Mouse (Mus musculus): ENCODE results near the gene Stk16.

The Stk16 gene

DNA sequence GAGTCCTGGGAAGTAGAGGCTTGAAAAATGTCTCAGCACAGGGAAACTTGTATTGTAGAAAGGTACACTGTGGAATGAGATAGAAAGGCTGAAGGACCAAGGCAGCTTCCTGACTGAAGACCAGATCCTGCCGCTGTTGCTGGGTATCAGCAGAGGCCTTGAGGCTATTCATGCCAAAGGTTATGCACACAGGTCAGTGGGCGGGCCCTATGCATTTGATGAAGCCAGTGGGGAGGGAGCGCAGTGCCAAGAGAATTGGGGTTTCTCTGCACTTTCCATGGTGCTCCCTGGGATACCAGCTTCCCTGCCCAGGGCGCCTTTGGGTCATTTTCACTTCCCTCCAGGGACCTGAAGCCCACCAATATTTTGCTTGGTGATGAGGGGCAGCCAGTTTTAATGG lies 1.9 kb downstream of the Stk16 start:
- peak in 1 of 2 experiments; percentile 31 for DNase-seq (ENCODE audit: low spot score in 2 of 2)

DNA sequence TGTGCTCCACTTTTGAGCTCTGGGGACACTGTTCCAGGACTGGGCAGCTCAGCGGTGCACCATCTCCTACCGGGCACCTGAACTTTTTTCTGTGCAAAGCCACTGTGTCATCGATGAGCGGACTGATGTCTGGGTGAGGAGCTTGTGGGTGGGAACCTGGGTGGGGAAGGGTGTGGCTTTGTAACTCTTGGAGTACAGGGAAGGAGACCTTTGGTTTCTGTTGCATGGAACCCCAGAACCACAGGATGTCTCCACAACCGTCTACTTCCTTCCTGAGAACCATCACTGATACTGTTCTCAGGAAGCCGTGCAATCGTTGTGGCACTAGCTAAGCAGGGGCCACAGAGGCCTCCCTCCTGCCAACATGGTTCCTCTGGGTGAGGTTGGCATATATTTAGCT lies 2.5 kb downstream of the Stk16 start:
- DNase-seq (ENCODE audit: low spot score in 2 of 2), result peak in 1 of 2 experiments; percentile 45

DNA sequence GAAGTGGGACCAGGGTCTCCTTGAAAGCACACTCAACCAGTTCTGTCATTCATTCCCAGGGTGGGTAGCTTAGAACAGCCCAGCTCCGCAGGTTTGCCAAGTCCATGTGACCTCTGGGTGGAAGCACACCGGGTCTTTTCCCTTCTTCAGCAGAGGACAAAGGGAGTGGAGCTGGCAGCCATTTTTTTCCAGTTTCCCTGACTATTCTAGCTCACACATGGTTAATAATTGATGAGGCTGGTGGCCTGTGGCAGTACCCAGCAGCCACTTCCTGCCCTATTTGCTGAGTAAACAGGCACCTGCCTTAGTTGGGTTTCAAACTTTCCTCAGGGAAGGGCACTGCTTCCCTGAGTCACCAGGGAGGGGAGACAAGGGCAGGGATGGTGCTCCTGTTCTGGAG lies 3.8 kb downstream of the Stk16 start:
- no peak for DNase-seq (ENCODE audit: low spot score in 2 of 2)

DNA sequence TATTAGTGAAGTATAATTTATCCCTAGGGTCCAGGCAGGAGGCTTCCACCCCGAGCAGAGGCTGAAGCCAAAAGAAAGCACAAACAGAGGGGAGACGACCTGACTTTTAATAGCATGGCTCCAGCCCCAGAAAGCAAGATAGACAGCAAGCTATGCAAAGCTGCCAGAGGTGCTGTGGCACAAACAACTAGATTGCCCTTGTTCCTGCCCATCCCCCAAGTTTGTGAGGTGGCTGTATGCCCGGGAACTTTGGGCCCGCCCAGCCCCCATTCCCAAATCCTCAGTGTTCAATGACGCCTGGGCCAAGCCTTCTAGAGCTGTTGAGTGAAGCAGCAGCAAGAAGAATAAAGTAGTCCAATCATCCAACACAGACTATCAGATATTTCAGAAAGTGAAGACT lies 4.2 kb downstream of the Stk16 start:
- DNase-seq (ENCODE audit: low spot score in 2 of 2), result no peak

DNA sequence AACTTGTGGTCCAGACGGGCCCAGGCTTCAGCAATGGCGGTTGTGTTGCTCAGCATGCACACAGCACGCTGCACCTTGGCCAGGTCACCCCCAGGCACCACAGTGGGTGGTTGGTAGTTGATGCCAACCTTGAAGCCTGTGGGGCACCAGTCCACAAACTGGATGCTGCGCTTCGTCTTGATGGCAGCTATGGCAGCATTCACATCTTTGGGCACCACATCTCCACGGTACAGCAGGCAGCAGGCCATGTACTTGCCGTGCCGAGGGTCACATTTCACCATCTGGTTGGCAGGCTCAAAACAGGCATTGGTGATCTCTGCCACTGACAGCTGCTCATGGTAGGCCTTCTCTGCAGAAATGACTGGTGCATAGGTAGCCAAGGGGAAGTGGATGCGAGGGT lies 5.1 kb downstream of the Stk16 start:
- no peak for DNase-seq (ENCODE audit: low spot score in 2 of 2)

DNA sequence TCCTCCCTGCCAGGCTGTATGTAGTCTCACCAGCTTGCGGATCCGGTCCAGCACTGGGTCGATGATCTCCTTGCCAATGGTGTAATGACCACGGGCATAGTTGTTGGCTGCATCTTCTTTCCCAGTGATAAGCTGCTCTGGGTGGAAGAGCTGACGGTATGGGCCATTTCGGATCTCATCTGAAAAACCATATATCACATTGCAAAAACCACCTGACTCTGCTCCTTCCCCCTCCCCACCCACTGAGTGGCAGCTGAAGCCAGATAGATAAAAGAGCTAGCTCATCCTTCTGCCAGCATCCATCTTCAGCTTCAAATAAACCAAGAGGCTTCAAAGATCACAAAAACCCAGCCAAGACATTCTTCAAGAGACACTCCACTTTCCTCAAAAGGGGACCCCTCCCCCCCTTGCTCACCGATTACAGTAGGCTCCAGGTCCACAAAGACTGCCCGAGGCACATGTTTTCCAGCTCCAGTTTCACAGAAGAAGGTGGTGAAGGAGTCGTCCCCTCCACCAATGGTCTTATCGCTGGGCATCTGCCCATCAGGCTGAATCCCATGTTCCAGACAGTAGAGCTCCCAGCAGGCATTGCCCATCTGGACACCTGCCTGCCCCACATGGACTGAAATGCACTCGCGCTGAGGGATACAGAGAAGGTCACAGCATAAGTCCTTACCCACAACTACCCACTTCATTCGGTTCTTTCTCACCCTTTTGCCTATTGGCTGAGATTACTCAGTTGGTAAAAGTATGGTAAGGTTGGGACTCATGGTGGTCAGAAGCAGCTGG lies 6.4 kb downstream of the Stk16 start:
- DNase-seq (ENCODE audit: low spot score in 2 of 2), result peak; percentile 52 to 70

DNA sequence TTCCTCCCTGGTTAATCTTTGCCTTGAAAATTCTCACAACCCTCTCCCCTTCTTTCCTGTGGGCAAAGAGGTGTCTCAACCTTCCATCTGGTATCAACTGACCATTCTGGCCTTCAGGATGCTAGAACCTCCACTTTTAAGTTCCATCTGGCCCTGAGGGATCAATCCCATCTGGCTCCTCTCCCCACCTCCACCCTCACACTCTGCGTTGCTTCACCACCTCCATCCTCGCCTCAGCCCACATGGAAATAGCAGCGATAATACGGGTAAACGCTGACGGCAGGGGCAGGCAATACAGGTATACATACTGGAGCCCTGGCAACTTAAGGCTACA lies 7.2 kb downstream of the Stk16 start:
- no peak for DNase-seq (ENCODE audit: low spot score in 2 of 2)

DNA sequence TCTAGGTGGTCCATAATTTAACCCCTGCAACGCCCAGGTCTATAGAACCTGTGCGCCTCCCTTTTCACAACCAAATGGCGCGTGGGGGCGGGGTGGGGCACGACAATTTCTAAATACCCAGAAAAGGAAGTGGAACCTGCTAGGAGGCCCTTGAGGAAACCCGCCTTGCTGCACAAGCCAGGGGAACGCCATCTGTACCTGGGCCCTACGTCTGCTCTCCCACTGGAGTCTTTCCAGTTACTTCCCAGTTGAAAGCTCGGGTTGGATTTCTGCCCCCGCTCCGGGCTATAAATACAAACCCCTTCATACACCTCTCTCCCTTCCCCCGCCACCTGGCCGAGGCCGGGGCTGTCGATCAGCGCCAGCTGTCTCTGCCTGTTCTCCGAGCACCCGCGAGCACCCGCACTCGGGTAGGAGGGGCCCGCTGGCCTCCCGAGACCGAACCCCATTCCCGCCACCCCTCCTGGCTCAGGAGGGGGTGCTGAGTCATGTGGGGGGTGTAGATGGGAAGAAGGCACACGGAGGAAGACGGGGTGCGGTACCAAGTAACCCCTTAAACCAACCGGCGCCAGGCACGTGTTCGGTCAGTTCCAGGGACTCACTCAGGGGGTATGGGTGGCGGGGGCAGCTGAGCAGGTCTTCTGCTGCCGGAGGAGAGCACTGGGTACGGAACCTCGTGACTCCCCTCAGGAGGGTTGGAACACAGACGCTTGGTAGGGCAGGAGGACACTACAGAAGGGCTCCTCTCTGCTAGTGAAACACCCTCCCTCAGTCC lies 7.8 kb downstream of the Stk16 start:
- DNase-seq (ENCODE audit: low spot score in 2 of 2), result peak; percentile 76 to 85

DNA sequence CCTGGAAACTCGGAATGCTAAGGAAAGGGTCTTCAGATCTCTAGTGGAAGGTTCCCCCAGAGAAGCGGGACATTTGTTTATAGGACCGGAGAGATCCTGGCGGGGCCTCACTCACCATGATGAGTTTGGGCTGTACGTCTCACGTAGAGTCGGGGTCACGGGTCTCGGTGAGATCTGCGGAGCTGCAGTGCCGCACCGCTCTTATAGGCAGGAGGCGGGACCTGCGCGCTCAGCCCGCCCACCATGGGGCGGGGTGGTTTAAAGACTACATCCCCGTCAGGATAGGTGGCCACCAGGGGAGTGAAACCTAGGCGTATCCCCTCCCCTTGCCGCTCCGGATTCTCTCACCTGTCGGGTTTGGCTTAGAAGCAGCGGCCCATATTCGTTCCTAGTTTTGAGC lies 8.4 kb downstream of the Stk16 start:
- DNase-seq (ENCODE audit: low spot score in 2 of 2), result peak; percentile 98 to 99

DNA sequence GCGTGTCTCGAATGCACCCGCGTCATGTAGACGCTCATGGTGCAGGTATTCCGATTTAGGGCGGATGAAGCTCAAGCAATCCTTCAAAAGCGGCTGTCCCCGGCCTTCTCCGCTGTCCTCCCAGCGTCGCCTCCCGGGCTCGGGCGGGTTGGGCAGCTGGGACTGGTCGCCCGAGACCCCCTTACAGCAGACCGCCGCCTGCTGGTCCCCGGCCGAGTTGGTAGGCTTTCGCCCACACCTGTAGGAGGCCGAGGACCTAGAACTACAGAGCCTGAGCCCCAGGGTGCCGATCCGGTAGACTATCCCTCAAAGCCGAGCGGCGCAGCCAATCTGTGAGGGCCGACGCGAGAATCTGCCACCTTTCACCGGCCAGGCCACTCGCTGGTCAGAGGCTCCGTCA lies 8.9 kb downstream of the Stk16 start, which contains the start of gene Tuba4a:
Gene Tuba4a, minus strand, starts transcription at position 335 of the 400 bp plus-strand sequence.
- peak in 1 of 2 experiments; percentile 61 for DNase-seq (ENCODE audit: low spot score in 2 of 2)

DNA sequence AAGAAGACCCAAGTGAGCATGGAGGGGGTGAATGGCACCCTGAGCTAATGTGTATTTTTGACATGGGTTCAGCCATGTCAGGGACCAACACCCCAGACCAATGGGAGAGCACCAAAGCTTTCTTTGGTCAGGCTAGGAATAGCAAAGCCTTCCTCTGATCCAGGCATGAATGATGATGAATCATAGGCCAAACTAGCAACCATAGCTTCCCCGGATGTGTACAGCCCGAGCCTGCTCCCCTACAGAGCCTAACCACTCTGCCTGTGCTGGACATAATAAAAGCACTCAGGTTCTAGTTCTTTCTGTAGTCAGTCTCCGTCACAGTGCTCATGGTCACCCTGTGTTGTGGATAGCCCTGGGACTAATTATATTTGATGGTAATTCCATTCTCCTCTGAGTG lies 10.9 kb downstream of the Stk16 start:
- DNase-seq (ENCODE audit: low spot score in 2 of 2), result no peak

DNA sequence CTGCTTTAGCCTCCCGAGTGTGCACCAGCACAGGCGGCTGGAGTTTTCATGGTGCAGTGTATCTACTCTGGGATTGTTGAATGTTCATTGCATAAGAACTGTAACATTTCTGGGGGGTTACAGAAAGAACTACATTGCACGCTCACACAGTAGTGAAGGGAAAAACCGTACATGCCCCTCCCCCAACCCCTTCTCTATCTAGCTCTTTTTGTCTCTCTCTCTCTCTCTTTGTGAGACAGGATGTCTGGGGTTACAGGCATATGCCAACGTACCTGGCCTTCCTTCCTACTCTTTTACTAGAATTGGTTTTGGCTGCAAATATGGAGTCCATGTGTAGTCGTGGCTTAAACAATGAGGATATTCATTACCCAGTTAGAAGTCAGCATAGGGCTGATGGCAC lies 12.3 kb downstream of the Stk16 start:
- DNase-seq (ENCODE audit: low spot score in 2 of 2), result no peak

DNA sequence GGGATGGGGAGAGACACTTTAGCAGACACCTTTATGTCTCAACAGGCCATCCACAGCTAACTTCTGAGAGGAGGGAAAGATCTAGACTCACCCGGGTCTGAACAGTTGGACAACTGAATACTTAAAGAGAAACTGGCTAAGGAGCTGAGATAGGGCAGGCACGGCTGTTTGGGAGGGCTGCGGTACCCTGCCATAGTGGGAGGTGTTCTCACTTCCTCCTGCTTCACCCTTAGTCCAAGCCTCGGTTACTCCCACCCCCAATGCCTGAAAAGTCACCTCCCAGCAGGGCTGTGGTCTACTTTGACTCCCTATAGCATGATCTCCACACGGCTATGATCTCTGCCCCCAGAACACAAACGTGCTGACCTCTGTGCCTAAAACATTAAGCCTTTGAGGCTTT lies 12.9 kb downstream of the Stk16 start:
- DNase-seq (ENCODE audit: low spot score in 2 of 2), result peak in 1 of 2 experiments; percentile 27

DNA sequence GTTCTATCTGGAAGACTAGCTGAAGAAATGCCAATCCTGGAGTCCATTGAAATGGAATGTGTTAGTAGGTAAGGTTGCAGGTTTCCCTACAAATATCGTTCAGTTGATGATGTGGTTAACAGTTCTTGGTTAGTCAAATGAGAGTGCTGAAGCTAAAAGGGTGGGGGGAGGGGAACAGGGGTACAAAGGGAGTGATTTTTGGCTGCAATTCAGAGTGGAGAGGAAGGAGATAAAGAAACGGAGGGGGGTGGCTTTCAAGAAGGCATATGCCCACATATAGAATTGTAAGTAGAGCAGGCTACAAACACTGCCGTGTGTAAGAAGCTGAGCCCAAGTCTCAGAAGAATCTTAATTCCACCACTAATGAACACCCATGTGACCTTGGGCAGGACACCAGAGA lies 14.8 kb downstream of the Stk16 start:
- no peak for DNase-seq (ENCODE audit: low spot score in 2 of 2)

DNA sequence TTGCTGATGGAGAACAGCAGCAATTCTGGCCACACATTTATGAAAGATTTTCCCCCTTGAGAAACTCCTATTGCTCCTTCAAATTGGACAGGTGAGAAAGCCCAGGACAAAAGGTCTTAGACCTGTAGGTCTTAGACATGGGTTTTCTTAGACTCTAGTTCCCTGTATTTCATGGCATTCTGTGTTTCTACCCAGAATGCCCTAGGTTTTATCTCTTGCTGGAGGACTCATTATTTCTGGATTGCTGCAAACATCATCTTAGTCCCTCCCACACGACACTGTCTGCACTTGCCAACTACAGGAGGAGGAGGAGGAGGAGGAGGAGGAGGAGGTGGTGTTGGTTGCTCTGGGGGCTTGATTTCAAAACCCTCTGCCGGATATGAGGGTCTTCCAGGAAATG lies 15.5 kb downstream of the Stk16 start:
- DNase-seq (ENCODE audit: low spot score in 2 of 2), result no peak

DNA sequence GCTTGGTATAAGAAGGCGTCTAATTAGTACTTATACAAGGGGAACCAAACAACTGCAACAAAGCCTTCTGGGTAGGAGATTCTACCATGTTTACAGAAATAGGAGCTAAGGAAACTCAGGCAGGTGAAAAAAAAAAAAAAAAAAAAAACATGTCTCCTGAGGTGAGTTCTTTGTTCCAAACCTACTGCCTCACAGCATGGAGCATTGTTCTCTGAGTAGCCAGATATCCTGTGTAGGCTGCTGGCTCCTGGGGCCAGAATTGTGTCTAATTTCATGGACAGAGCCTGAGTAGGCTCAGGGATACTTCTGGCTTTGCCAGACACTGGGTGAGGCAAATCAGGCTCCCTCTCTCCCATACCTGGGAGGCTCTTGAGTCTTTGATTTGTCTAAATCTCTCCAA lies 17.0 kb downstream of the Stk16 start:
- DNase-seq (ENCODE audit: low spot score in 2 of 2), result no peak

DNA sequence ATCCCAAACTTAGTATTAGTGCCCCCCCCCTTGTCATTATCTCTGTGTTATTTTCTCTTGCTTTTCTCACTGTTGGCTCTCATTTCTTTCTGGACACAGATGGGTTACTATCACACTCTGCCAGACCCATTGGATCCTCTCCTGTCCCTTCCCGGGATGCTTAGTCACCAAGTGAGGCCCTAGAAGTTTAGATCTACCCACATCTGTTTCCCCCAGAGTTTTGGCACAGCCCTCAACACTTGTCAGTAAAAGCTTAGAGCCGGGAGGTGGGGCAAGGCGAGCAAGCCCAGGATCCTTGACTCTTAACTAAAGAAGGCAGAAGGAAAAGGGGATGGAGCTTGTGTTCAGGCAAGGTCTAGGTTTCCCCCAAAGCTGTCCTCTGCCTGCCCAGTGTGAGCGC lies 18.5 kb downstream of the Stk16 start:
- peak; percentile 33 to 58 for DNase-seq (ENCODE audit: low spot score in 2 of 2)

DNA sequence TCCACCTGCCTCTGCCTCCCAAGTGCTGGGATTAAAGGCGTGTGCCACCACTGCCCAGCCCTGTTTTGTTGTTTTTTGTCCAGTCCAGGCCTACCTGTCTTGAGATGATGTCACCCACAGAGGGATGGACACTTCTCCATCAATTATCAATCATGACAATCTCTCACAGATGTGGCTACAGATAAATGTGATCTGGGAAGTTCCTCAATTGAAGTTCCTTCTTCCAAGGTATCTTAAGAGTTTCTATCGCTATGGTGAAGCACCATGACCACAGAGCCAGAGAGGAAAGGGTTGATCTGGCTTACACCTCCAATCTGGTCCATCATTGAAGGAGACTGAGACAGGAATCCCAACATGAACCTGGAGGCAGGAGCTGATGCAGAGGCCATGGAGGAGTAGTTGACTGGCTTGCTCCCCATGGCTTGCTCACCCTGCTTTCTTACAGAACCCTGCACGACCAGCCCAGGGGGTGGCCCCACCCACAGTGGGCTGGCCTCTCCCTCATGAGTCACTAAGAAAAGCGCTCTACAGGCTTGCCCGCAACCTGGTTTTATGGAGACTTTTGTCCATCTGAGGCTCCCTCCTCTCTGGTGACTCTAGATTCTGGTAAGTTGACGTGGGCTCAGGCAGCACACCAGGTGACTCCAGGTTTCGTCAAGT lies 19.8 kb downstream of the Stk16 start:
- DNase-seq (ENCODE audit: low spot score in 2 of 2), result peak; percentile 34 to 43

DNA sequence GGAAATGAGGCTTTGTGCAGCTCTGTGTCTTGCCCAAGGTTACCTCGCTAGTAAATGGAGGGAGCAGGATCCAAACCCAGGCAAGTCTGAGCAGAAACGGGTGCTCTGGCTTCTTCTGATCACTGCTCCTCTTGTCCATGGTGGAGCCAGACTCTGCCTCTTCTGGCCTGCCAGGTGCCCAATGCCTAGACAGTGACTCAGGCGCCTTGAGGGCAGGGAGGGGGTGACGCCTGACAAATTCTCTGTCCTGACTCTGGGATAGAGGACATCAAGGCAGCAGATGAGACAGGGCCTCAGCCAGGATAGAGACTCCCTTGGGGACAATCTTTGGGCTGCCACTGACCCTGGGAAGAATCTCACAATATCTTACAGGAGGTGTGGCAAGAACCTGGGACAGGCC lies 20.6 kb downstream of the Stk16 start:
- no peak for DNase-seq (ENCODE audit: low spot score in 2 of 2)

DNA sequence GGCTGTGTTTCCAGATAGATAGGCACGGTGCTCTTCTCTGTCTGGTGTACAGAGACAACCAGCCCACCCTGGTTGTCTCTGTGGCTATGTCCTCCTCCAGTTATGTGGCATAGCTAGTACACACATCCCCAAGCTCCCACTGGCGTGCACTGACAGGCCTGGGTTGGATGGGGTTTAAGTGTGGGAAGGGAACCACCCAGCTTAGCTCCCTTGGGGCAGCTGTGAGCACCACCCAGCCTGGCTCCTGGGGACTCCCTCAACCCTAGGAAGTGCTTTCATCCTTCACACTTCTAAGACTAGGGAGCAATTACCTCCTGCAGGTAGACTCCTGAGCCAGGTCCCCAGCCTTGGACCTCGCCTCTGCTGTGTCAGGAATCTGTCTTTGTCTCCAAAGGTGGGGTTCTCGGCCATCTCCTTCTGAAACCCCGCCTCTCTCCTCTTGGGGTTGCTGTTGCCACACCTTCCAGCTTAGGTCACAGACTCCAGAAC lies 21.1 kb downstream of the Stk16 start, which contains the start of gene A630095N17Rik:
Gene A630095N17Rik, minus strand, starts transcription at position 439 of the 489 bp plus-strand sequence.
- peak in 1 of 2 experiments; percentile 14 for DNase-seq (ENCODE audit: low spot score in 2 of 2)

DNA sequence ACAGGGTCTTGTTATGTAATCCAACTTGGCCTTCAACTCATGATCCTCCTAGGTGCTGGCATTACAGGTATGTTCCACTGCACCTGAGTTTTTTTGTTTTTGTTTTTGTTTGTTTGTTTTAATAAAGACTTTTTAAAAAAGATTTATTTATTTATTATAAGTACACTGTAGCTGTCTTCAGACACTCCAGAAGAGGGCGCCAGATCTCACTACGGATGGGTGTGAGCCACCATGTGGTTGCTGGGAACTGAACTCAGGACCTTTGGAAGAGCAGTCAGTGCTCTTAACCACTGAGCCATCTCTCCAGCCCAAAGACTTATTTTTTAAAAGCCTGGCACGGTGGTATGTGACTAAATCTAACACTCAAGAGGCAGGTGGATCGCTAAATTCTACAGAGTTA lies 21.9 kb downstream of the Stk16 start:
- peak in 1 of 2 experiments; percentile 31 for DNase-seq (ENCODE audit: low spot score in 2 of 2)

DNA sequence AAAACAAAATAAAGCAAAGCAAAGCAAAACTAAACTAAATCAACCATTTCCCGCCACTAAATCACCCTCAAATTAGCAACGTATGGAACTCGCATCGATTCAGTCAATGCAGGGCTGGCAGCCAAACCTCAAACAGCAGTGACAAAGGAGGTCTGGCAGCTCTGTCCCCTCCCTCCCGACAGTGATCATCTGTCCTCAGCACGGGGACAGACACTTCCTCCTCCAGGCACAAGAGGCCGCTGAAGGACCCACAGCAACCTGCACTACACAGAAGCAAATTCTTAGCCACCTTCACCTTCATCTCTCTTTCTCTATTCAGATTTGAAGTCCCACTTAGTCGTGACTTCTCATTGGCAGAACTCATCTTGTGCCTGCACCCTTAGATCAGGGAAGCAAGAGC lies 24.0 kb downstream of the Stk16 start:
- DNase-seq (ENCODE audit: low spot score in 2 of 2), result peak; percentile 70 to 84

Measured in spleen, postnatal 10 days (tissue).